In the genomic region with DNA sequence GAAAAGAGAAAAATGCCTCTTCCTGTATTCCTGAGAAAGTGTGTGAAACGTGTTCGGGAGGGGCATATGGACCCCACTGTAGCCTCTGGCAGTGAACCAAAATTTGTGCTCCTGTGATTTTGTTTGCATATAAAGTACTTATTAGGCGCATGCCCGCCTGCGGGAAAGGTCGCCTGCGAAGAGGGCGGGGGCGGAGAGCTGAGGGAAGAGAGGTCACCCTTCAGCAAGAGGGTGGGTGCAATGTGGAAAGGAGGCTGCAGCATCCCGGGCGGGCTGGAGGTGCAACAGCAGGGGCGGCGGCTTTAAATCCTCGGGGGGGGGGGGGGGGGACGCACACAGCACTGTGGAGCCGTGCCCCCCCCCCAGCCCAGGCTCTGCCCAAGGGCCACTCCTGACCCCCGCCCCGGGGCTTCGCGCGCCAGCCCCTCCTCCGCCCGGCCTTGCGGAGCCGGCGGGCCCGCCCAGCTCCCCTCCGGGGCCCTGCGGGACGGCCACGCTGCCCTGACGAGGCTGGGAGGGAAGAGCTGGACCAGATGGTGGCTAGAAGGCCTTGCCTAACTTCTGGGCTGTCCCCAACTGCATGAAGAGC, we compare ENCODE assay signal across 8 mouse cellular contexts.
DNase-seq lines count a peak whose midpoint lies in the region; ATAC-seq and TF ChIP-seq lines count a peak whose summit lies in the region.

No protein-coding gene starts in this region.

- peak overlapping the region; percentile 47 for H3K4me3 ChIP-seq in forebrain, postnatal 0 days (ENCODE audit: low read depth, low read length)
- H3K4me3 ChIP-seq in intestine, embryonic 16.5 days (ENCODE audit: low read length), result peak overlapping the region; percentile 42
- no peak overlapping the region for H3K4me3 ChIP-seq in liver, embryonic 16.5 days (ENCODE audit: low read depth, low read length)
- peak overlapping the region; percentile 43 for H3K4me3 ChIP-seq in stomach, embryonic 16.5 days (replicated peaks; ENCODE audit: low read length)

- ATAC-seq in forebrain, postnatal 0 days, result peak; percentile 96
- ATAC-seq in intestine, embryonic 16.5 days, result peak; percentile 60
- no peak for ATAC-seq in liver, embryonic 16.5 days (ENCODE audit: low read depth)
- peak; percentile 83 for ATAC-seq in stomach, embryonic 16.5 days (ENCODE audit: insufficient read depth, low FRiP score)
- no peak for ATAC-seq in monocyte, adult 5-6 weeks (replicated peaks; ENCODE audit: insufficient number of reproducible peaks, low FRiP score, low TSS enrichment, poor library complexity, severe bottlenecking)

- intact Hi-C loops in left cerebral cortex, postnatal 4 days (cut with DNase I), result no loop called here

- peak; percentile 68 for DNase-seq in left cerebral cortex, postnatal 4 days
- DNase-seq in left cerebral cortex, adult 8-10 months (ENCODE audit: low spot score in 2 of 2), result no peak
- peak; percentile 75 to 77 for DNase-seq in cerebellum, postnatal 10 days
- peak; percentile 59 for DNase-seq in forebrain, postnatal 0 days

- H3K9ac ChIP-seq in forebrain, postnatal 0 days, result peak overlapping the region; percentile 62
- peak overlapping the region; percentile 48; the same call in 1 of the 2 replicates for H3K9ac ChIP-seq in intestine, embryonic 16.5 days (ENCODE audit: low read depth, low read length)
- H3K9ac ChIP-seq in liver, embryonic 16.5 days (ENCODE audit: low read depth, low read length), result no peak overlapping the region
- peak overlapping the region; percentile 60 for H3K9ac ChIP-seq in stomach, embryonic 16.5 days (ENCODE audit: low read length)

- TF ChIP-seq CTCF in forebrain, postnatal 0 days (IDR thresholded peaks at IDR 0.05; ENCODE audit: low read depth), result peak; percentile 27; the same call in 1 of the 2 replicates

- peak overlapping the region; percentile 64 for H3K27ac ChIP-seq in forebrain, postnatal 0 days (ENCODE audit: low read depth, low read length)
- no peak overlapping the region for H3K27ac ChIP-seq in intestine, embryonic 16.5 days (ENCODE audit: low read length)
- no peak overlapping the region for H3K27ac ChIP-seq in liver, embryonic 16.5 days (ENCODE audit: low read length)
- H3K27ac ChIP-seq in stomach, embryonic 16.5 days (ENCODE audit: low read length), result no peak overlapping the region

- no peaks in the 10 kb centered on the region for H3K4me1 ChIP-seq in forebrain, postnatal 0 days (ENCODE audit: insufficient read depth)
- no peaks in the 10 kb centered on the region for H3K4me1 ChIP-seq in intestine, embryonic 16.5 days (ENCODE audit: control insufficient read depth, insufficient read depth, low read length)
- H3K4me1 ChIP-seq in liver, embryonic 16.5 days (ENCODE audit: control insufficient read depth, low read depth, low read length), result no peaks in the 10 kb centered on the region
- no peaks in the 10 kb centered on the region for H3K4me1 ChIP-seq in stomach, embryonic 16.5 days (ENCODE audit: control insufficient read depth, insufficient read depth, low read length)

- H3K27me3 ChIP-seq in forebrain, postnatal 0 days (ENCODE audit: insufficient read depth, low read length), result no peaks in the 10 kb centered on the region
- H3K27me3 ChIP-seq in intestine, embryonic 16.5 days (replicated peaks; ENCODE audit: control insufficient read depth, insufficient read depth, low read length), result no peaks in the 10 kb centered on the region
- no peaks in the 10 kb centered on the region; the same call in 1 of the 2 replicates for H3K27me3 ChIP-seq in liver, embryonic 16.5 days (ENCODE audit: control insufficient read depth, insufficient read depth, low read depth, low read length)
- H3K27me3 ChIP-seq in stomach, embryonic 16.5 days (ENCODE audit: control insufficient read depth, insufficient read depth, low read length), result no peaks in the 10 kb centered on the region

- no peaks in the 10 kb centered on the region for H3K36me3 ChIP-seq in forebrain, postnatal 0 days (ENCODE audit: insufficient read depth)
- no peaks in the 10 kb centered on the region for H3K36me3 ChIP-seq in intestine, embryonic 16.5 days (ENCODE audit: control insufficient read depth, insufficient read depth, low read length)
- no peaks in the 10 kb centered on the region for H3K36me3 ChIP-seq in liver, embryonic 16.5 days (ENCODE audit: control insufficient read depth, insufficient read depth)
- no peaks in the 10 kb centered on the region for H3K36me3 ChIP-seq in stomach, embryonic 16.5 days (ENCODE audit: control insufficient read depth, insufficient read depth, low read length)

- H3K9me3 ChIP-seq in forebrain, postnatal 0 days (ENCODE audit: low read length), result no peaks in the 10 kb centered on the region
- H3K9me3 ChIP-seq in intestine, embryonic 16.5 days (ENCODE audit: control insufficient read depth, low read length), result no peaks in the 10 kb centered on the region
- no peaks in the 10 kb centered on the region for H3K9me3 ChIP-seq in liver, embryonic 16.5 days (replicated peaks; ENCODE audit: control insufficient read depth, low read length)
- no peaks in the 10 kb centered on the region for H3K9me3 ChIP-seq in stomach, embryonic 16.5 days (replicated peaks; ENCODE audit: control insufficient read depth, low read length)

- H3K4me2 ChIP-seq in forebrain, postnatal 0 days (ENCODE audit: low read depth), result peak overlapping the region; percentile 77
- H3K4me2 ChIP-seq in intestine, embryonic 16.5 days (ENCODE audit: low read depth, low read length), result peak overlapping the region; percentile 83
- H3K4me2 ChIP-seq in liver, embryonic 16.5 days (ENCODE audit: low read depth, low read length), result 0 out of 2 replicates have a peak overlapping the region, but pooled peaks have one; percentile 24
- peak overlapping the region; percentile 68 for H3K4me2 ChIP-seq in stomach, embryonic 16.5 days (ENCODE audit: low read depth, low read length)

- 2% methylated on average over 25 of the region's 32 CpGs for WGBS in forebrain, postnatal 0 days
- 4% methylated on average over 24 of the region's 32 CpGs for WGBS in intestine, embryonic 16.5 days
- 6% methylated on average over 25 of the region's 32 CpGs for WGBS in liver, embryonic 16.5 days (ENCODE audit: insufficient replicate concordance)
- WGBS in stomach, embryonic 16.5 days, result 6% methylated on average over 27 of the region's 32 CpGs

Comparison
In these comparisons a context has a peak if more than half of its experiments do, and no peak if none do; other contexts are left out.
1. DNase-seq: peak in left cerebral cortex, postnatal 4 days (single experiment), cerebellum, postnatal 10 days (2 of 2) and forebrain, postnatal 0 days (single experiment); none in left cerebral cortex, adult 8-10 months (0 of 2).
2. ATAC-seq: peak in forebrain, postnatal 0 days (single experiment), intestine, embryonic 16.5 days (single experiment) and stomach, embryonic 16.5 days (single experiment); none in liver, embryonic 16.5 days (single experiment) and monocyte, adult 5-6 weeks (single experiment).
3. H3K4me2 ChIP-seq: peak in every context shown above with its lines; median percentile 83 in intestine, embryonic 16.5 days; 77 in forebrain, postnatal 0 days; 68 in stomach, embryonic 16.5 days; 24 in liver, embryonic 16.5 days.